Comparison of ENCODE assay signal across 26 mouse cellular contexts in the genomic region with DNA sequence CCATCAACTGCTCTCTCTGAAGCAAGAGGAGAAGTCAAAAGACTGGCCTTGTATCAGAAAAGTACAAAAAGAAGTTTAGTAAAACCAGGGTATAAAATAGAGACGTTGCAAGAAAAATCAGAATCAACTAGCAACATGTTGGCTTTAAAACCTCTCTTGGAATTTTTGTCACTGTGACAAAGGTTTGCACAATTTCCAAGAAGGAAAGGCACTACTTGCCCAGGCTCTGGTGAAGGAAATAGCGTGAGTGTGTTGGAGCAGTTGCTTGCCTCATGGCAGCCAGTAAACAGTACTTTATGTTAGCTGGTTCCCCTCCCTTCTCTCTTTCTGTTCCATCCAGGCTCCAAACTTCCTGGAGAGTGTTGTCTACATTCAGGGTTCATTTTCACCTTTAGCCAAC. TPM values are rescaled to one million over a fixed set of nuclear protein-coding genes. Genes with fewer than 3 reads are reported as not detected.
DNase-seq lines count a peak whose midpoint lies in the region; ATAC-seq lines count a peak whose summit lies in the region.
"Had no signal": no experiment of that assay in that cellular context is flagged by ENCODE, and none has a peak within 500 bp of the region (broad histone marks: within the 10 kb centered on the region; RNA-seq: fewer than 3 reads in every experiment).

No protein-coding gene starts in this region.

- H3K9me3 ChIP-seq in hindbrain, embryonic 11.5 days (ENCODE audit: control insufficient read depth, low read length): no peaks in the 10 kb centered on the region
- H3K9me3 ChIP-seq: embryonic facial prominence, embryonic 10.5 days; embryonic facial prominence, embryonic 12.5 days; forebrain, embryonic 13.5 days; forebrain, embryonic 15.5 days; G1E had no signal

- H3K27ac ChIP-seq in brown adipose tissue, adult 24 weeks (replicated peaks; ENCODE audit: low read depth, low read length): 0 out of 2 replicates have a peak overlapping the region, but pooled peaks have one; percentile 4
- H3K27ac ChIP-seq in hindbrain, embryonic 11.5 days (ENCODE audit: low read depth, low read length): no peak overlapping the region
- H3K27ac ChIP-seq: embryonic facial prominence, embryonic 10.5 days; embryonic facial prominence, embryonic 12.5 days; forebrain, embryonic 13.5 days; forebrain, embryonic 15.5 days had no signal

- H3K9ac ChIP-seq in hindbrain, embryonic 11.5 days (ENCODE audit: low read depth, low read length): no peak overlapping the region
- H3K9ac ChIP-seq: embryonic facial prominence, embryonic 12.5 days; forebrain, embryonic 13.5 days; forebrain, embryonic 15.5 days; forebrain, postnatal 0 days had no signal

- peak; percentile 24 for DNase-seq in gastrocnemius, adult 18-20 months (ENCODE audit: low spot score)
- no peak for DNase-seq in gastrocnemius, adult 8-10 months (ENCODE audit: low spot score in 2 of 2)
- DNase-seq in adipocyte (ENCODE audit: low spot score): peak; percentile 89
- DNase-seq in skeletal muscle tissue, adult 2 months (ENCODE audit: low read depth, low spot score): peak; percentile 32
- DNase-seq in hindbrain, embryonic 11.5 days (ENCODE audit: low spot score): no peak
- DNase-seq in heart, postnatal 36 days: no peak
- DNase-seq: adrenal gland, adult 2 months; adrenal gland, postnatal 10 days; adrenal gland, postnatal 25 days; B cell, adult 2 months; cerebellum, adult 11-12 months; cerebellum, adult 2 months; cerebellum, adult 9-10 months; cerebellum, postnatal 10 days; cerebellum, postnatal 25 days; forebrain, postnatal 0 days had no signal

- no peak overlapping the region for H3K4me2 ChIP-seq in hindbrain, embryonic 11.5 days (replicated peaks; ENCODE audit: low read depth, low read length)
- H3K4me2 ChIP-seq: embryonic facial prominence, embryonic 12.5 days; forebrain, embryonic 13.5 days; forebrain, embryonic 15.5 days had no signal

- no peak overlapping the region for H3K4me3 ChIP-seq in brown adipose tissue, adult 24 weeks (ENCODE audit: insufficient read depth, low read depth, low read length)
- no peak overlapping the region for H3K4me3 ChIP-seq in hindbrain, embryonic 11.5 days (ENCODE audit: low read depth, low read length)
- H3K4me3 ChIP-seq: embryonic facial prominence, embryonic 10.5 days; embryonic facial prominence, embryonic 12.5 days; forebrain, embryonic 13.5 days; forebrain, embryonic 15.5 days had no signal

- 90% methylated on average over 2 of the region's 2 CpGs for WGBS in hindbrain, embryonic 11.5 days

- H3K36me3 ChIP-seq in hindbrain, embryonic 11.5 days (ENCODE audit: control insufficient read depth, insufficient read depth, low read length): no peaks in the 10 kb centered on the region
- H3K36me3 ChIP-seq: embryonic facial prominence, embryonic 10.5 days; embryonic facial prominence, embryonic 12.5 days; forebrain, embryonic 15.5 days; G1E had no signal

- no peak for ATAC-seq in hindbrain, embryonic 11.5 days (ENCODE audit: low FRiP score)
- ATAC-seq: activated CD4-positive, CD25-positive, alpha-beta regulatory T cell, adult 4 months; CD4-positive, CD25-positive, alpha-beta regulatory T cell, adult 4 months; forebrain, embryonic 13.5 days; forebrain, embryonic 15.5 days; forebrain, postnatal 0 days; Patski had no signal

- H3K27me3 ChIP-seq in hindbrain, embryonic 11.5 days (ENCODE audit: control insufficient read depth, insufficient read depth, low read length): no peaks in the 10 kb centered on the region
- H3K27me3 ChIP-seq: CH12.LX; embryonic facial prominence, embryonic 12.5 days; forebrain, embryonic 13.5 days; forebrain, embryonic 15.5 days; Patski had no signal

- no peaks in the 10 kb centered on the region for H3K4me1 ChIP-seq in brown adipose tissue, adult 24 weeks (ENCODE audit: control insufficient read depth, insufficient read depth, insufficient read length, low read length)
- no peaks in the 10 kb centered on the region for H3K4me1 ChIP-seq in hindbrain, embryonic 11.5 days (replicated peaks; ENCODE audit: control insufficient read depth, insufficient read depth, low read length)
- H3K4me1 ChIP-seq: embryonic facial prominence, embryonic 10.5 days; embryonic facial prominence, embryonic 12.5 days; forebrain, embryonic 13.5 days; forebrain, embryonic 15.5 days had no signal

- intact Hi-C loops in heart, postnatal 36 days (cut with DNase I): no loop called here

RNA-seq across cellular contexts. Expression of a gene that starts 43.3 kb away (rescaled TPM):
- 10 to 100 TPM; 24.2 to 25.6 TPM for total RNA-seq in gastrocnemius, adult 18-20 months (2021)
- total RNA-seq in gastrocnemius, adult 8-10 months (2022): 10 to 100 TPM; 13.2 to 24.6 (median 20.5) TPM
- polyA plus RNA-seq in brown adipose tissue, adult 24 weeks (2012; ENCODE audit: insufficient read depth, insufficient read length, missing spikeins): 46.2 and 88.9 TPM in 2 replicates
- 30.0 and 31.4 TPM in 2 replicates for polyA plus RNA-seq in hindbrain, embryonic 11.5 days (2014; fragmentation: Nextera tagmentation; extraction: Ambion mirVana)
- 10 to 100 TPM; 49.5 to 58.9 TPM for total RNA-seq in heart, postnatal 36 days (2021)

Comparison
In these comparisons a context has a peak if more than half of its experiments do, and no peak if none do; other contexts are left out.
1. DNase-seq: peak in gastrocnemius, adult 18-20 months (single experiment), adipocyte (single experiment) and skeletal muscle tissue, adult 2 months (single experiment); none in gastrocnemius, adult 8-10 months (0 of 2), hindbrain, embryonic 11.5 days (single experiment) and heart, postnatal 36 days (0 of 2).